Mouse (Mus musculus) myocyte (in vitro differentiated cells): ENCODE results near the gene Uchl4.

ENCODE experiments used
- E2F4 ChIP-seq: IDR thresholded peaks from one replicate; pipeline ENCODE4 v1.6.1; 2011; ENCODE audit warnings: mild to moderate bottlenecking, control low read depth, moderate library complexity; ENCODE audit not compliant: insufficient read depth
- MAX ChIP-seq: IDR thresholded peaks from one replicate; pipeline ENCODE4 v1.6.1; 2011; ENCODE audit warnings: low read depth, mild to moderate bottlenecking, control low read depth
- MYOD1 ChIP-seq, 3 experiments: IDR thresholded peaks; one replicate each; pipeline ENCODE4 v1.6.1; 2011; ENCODE audit warnings: control low read depth in 2 of 3, low read depth in 2 of 3, mild to moderate bottlenecking in 2 of 3, moderate library complexity in 1 of 3; ENCODE audit not compliant: insufficient read length in 2 of 3, control insufficient read depth in 1 of 3
- POLR2A ChIP-seq: IDR thresholded peaks from one replicate; pipeline ENCODE4 v1.6.1; 2011; ENCODE audit warnings: low read depth, mild to moderate bottlenecking, control low read depth, moderate library complexity; ENCODE audit not compliant: insufficient read length

DNA sequence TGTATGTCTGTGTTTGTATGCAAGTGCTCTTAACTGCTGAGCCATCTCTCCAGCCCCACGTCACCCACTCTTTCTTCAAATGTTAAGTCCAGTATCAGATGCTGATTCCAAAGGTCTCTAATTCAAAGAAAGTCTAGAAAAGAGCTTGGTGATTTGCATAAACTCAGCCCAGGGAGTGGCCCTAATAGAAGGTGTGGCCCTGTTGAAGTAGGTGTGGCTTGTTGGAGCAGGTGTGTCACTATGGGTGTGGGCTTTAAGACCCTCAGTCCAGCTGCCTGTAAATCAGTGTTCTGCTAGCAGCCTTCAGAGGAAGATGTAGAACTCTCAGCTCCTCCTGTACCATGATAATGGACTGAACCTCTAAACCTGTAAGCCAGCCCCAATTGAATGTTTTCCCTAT, 32.2 kb downstream of the Uchl4 start:
- TF ChIP-seq POLR2A = no peak
- TF ChIP-seq E2F4 = no peak
- TF ChIP-seq MYOD1 (IDR thresholded peaks at IDR 0.05; ENCODE audit: control insufficient read depth in 1 of 3, insufficient read length in 2 of 3, low read depth in 2 of 3) = no peak
- TF ChIP-seq MAX = no peak
